Mouse (Mus musculus) urinary bladder, postnatal 0 days (tissue): Measurements from ENCODE around the gene Actn2. TPM values are rescaled to one million over a fixed set of nuclear protein-coding genes. Genes with fewer than 3 reads are reported as not detected.

Source experiments
- polyA plus RNA-seq: library from polyadenylated mRNA; unstranded; fragments of >200 nt; fragmentation: Nextera tagmentation; extraction: Ambion mirVana; gene quantifications from 2 replicates; pipeline ENCODE4 v1.2.1, GENCODE M21; 2015

Actn2 gene
- 1.2 and 1.4 TPM in 2 replicates for polyA plus RNA-seq

DNA sequence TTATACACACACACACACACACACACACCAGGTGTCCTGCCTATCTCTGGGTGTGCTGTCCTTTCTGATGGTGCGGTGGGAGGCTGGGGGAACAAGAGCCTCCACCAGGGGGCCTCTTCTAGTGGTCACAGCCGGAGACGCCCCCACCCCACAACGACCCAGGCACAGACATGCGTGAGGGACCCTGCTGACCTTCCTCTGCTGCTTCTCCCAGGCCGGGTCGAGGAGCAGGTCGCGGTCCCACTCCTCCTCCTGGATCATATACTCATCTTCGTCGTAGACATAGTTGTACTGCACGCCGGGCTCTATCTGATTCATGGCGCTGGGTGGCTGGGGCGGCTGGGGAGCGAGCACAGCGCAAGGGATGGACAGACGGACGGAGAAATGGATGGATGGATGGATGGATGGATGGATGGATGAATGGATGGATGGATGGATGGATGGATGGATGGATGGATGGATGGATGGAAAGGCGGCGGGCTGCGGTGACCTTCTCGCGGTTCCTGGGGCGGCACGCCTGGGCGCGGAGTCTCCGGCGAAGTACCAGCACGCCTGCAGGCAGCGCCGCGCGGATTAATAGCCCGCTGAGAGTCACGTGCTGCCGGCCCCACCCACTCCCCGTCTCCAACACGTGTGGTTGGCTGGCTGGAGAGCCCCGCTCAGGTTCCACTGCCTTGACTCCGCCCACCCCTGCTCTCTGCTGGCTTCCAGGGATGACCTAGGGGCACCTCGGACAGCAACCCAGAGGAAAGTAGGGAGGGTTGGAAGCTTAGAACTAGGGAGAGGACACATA lies at the start of gene Actn2:
Actn2 (minus strand) TSS at position 578 of the 793 bp plus-strand sequence.

DNA sequence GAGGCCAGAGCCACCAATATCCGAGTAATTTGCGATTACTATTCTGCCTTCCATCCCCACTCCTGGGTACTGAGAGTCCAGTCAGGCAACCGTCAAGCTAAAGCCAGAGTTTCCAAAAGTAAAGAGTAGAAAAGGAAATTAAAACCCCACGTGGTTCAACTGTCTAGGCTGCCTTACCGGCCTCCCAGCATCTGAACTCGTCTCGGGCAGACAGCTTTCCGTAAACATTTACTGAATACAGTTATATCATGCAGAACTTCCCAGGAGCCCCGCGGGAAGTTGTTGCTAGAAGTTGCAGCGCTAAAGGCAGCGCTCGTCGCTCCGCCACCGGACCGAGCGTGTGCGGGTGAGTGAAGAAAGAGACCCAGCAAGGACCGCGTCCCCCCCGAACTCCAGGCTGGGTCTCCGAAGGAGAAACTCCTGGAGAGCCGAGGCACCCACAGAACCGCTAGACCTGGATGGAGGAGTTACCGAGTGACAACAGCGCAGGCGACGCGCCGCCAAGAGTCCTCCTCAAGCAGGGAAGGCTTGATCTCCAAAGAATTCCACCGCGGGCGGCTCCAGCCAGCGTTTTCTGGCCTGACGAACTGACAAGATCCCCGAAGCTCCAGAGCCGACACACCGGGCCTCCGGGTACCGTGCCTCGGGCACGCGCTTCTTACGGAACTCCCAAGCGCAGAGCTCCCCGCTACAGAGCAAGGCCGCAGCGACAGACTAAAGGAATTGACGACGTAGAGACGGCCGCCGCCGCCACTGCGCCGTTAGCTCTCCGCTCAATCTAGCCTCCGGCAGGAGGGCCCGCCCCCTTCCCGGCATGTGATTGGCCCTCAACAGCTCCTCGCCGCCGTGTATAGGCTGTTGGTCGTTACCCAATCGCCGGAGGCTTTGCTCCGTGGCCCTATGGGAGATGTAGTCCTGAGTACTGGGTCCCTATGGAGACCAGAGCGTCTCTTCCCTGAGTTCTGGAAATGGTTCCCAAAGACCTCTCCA lies 82.9 kb downstream of the Actn2 start, which contains the start of gene Mtr:
Mtr (minus strand) TSS at position 723 of the 990 bp plus-strand sequence.

Other genes with a start within 250 kb of the Actn2 start
- 0.76 and 0.86 TPM in 2 replicates for gene Ryr2, start 233.8 kb downstream of the Actn2 start, polyA plus RNA-seq
- gene Mtr, start 82.6 kb downstream of the Actn2 start, polyA plus RNA-seq, result 4.7 and 4.9 TPM in 2 replicates
- 6.7 and 7.8 TPM in 2 replicates for gene Heatr1, start 54.3 kb upstream of the Actn2 start, polyA plus RNA-seq
- gene Lgals8, start 124.2 kb upstream of the Actn2 start, polyA plus RNA-seq, result 21.7 and 23.3 TPM in 2 replicates
- gene Edaradd, start 179.7 kb upstream of the Actn2 start, polyA plus RNA-seq, result 0.78 and 1.1 TPM in 2 replicates
- gene Ero1lb, start 225.1 kb upstream of the Actn2 start, polyA plus RNA-seq, result 2.5 and 2.6 TPM in 2 replicates